Mouse (Mus musculus) embryonic fibroblast, embryonic 13.5 days (primary cell): ENCODE measurements around the gene Nubp2. TPM values are rescaled to one million over a fixed set of nuclear protein-coding genes. Genes with fewer than 3 reads are reported as not detected.

Experiments
- H3K27ac ChIP-seq: 2 replicates; pipeline ENCODE4 v1.5.1; 2012; ENCODE audit warnings: low read length, control low read depth, inconsistent platforms; ENCODE audit not compliant: insufficient read depth
- H3K4me1 ChIP-seq: 2 replicates; pipeline ENCODE4 v1.6.1; 2011; ENCODE audit warnings: low read length; ENCODE audit not compliant: control insufficient read depth, insufficient read depth
- H3K4me3 ChIP-seq: 2 replicates; pipeline ENCODE4 v1.5.1; 2011; ENCODE audit warnings: mild to moderate bottlenecking, control low read depth, low read length; ENCODE audit not compliant: insufficient read depth
- CTCF ChIP-seq: IDR thresholded peaks from 2 replicates; pipeline ENCODE4 v1.5.1; 2011; ENCODE audit warnings: mild to moderate bottlenecking, control low read depth, low read length, moderate library complexity, borderline replicate concordance; ENCODE audit not compliant: insufficient read depth
- POLR2A ChIP-seq: IDR thresholded peaks from 2 replicates; pipeline ENCODE4 v1.6.1; 2011; ENCODE audit warnings: low read depth, mild to moderate bottlenecking, control low read depth, low read length, moderate library complexity
- polyA plus RNA-seq: library from polyadenylated mRNA; stranded (reverse); fragments of >200 nt; gene quantifications from 2 replicates; pipeline ENCODE4 v1.2.4, GENCODE M21; 2011; ENCODE audit warnings: low read depth; ENCODE audit not compliant: missing spikeins, insufficient read length

Gene Nubp2
- polyA plus RNA-seq, 1 experiment = 22.2 TPM

DNA sequence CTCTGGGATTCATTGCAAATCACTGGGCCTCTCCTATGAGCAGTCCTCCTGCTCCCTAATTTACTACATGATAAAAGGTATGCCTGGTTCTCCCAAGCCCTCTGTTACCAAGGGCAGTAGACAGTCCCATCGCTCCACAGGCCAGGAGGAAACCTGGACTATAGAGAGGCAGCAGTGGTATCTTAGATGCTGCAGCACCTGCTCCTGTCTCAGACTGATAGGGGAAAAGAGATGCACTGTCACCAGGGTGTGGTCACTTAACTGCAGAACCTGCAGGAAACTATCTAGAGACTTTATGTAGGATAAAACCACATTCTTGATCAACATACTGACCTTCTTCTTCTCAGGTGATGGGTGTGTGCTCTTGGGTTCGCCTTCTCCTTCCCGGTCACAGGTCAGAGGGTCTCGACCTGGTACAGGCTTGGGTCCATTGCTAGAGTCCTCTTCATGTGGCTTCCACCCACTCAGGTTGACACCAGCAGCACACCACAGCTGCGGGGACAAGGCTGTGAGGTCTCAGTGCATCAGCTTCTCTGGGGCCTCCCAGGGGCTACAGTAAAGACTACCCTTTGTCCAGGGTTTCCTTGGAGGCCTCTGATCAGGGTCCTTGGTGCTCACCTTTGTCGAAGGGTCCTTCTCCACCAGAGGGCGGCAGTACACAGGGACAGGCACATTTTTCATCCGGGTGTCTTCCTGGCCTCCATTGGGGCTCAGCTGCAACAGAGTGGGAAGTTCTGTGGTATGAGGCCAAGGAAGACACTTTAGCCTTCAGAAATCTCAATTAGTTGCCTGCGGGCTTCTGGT lies 16.7 kb upstream of the Nubp2 start:
- Histone ChIP-seq H3K4me3 (no peak overlapping the region), H3K27ac (no peak overlapping the region), H3K4me1 (no peaks in the 10 kb centered on the region)
- TF ChIP-seq POLR2A (no peak), CTCF (peak; percentile 26; the same call in 1 of the 2 replicates)

DNA sequence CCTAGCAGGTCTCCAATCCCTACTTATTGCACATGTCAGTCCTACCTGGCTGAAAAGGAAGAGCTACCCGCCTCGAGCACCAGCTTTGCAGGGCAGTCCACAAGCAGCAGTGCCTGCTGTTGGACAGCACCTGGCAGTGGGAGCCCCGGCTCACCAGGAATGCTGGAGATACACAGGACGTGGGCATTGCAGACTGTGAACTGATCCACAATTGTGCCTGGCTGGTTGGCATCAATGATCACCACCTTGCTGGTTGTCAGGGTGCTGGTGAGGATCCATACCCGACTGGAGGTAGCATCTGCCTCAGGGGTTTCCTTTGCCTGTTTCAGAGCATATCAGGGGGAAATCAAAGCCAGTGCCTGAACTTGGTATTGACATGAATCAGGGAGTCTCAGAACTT lies 16.0 kb upstream of the Nubp2 start:
- TF ChIP-seq POLR2A (no peak), CTCF (no peak)
- Histone ChIP-seq H3K4me1 (peaks cover 2% of the 10 kb centered on the region), H3K4me3 (no peak overlapping the region), H3K27ac (no peak overlapping the region)

DNA sequence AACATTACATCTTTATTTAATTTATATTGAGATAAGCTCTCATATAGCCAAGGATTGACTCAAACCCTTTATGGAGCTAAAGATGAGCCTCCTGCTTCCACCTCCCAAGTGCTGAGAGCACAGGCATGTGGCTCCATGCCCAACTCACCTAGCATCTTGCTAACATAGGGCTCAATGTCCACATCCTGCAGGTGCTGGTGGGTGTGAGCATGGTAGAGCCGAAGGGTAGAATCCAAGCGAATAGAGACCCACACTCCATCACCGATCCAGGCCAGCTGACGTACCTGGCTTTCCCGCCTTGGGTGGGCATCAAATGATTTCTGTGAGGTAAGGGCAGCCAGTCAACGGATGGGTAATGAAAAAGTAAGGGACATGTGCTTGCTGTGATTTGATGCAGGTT lies 13.9 kb upstream of the Nubp2 start:
- Histone ChIP-seq H3K27ac (no peak overlapping the region), H3K4me3 (no peak overlapping the region), H3K4me1 (peaks cover 5% of the 10 kb centered on the region)
- TF ChIP-seq CTCF (no peak), POLR2A (no peak)

DNA sequence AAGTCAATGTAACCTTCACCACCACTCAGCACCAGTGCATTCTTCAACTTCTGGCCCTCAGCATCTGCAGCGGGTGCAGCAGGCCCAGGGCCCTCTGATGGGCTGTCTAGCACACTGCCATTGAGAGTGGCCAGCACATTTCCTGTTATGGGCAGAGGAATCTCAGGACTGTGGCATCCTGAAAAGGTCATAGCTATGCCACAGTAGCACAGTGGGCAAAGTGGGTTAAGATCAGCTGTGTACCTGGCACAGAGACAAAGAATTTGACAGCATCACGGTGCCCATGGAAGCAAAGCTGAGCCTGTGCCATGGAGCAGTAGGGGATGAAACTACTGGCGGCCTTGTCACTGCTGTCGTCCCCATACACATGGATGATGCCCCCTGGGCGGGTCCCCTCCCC lies 13.0 kb upstream of the Nubp2 start:
- Histone ChIP-seq H3K27ac (no peak overlapping the region), H3K4me3 (no peak overlapping the region), H3K4me1 (peaks cover 5% of the 10 kb centered on the region)
- TF ChIP-seq POLR2A (no peak), CTCF (no peak)

DNA sequence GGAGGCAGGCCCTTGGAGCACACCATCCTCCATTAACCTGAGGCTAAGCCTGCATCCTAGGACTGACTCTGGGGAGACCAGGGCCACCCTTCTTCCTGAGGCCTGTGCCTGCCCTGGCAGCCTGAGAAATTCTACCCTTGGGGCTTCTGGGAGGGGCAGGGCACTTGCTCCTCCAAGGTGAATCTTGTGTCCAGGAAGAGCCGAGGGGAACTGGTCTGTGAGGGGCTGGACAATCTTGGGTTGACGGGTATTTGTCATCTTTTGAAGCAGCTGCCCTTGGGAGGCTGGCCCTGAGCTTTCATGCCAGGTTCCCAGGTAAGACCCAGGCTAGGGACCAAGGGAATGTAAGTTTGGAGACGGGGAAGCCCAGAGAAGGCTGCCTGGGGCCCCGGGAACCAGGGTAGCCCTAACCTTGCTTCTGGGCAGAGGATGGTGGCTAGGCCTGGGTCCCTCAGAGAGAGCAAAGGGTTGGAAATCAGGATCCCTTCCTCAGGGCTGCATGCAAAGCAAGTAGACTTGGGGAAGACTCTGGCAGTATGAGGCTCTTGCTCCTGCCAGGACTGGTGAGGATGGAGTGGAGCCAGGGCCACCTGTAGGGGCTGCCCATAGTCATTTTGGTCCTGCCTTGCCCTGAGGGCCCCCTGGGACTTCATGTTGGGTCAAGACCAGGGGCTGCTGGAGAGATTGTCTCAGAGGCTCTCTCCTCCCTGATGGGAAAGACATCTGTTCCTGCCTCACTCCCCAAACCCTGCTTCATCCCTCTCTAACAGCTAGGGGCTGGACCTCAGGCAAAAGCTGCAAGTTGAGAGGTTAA lies 12.1 kb upstream of the Nubp2 start:
- no peak for TF ChIP-seq POLR2A
- TF ChIP-seq CTCF = no peak
- Histone ChIP-seq H3K4me3 (no peak overlapping the region), H3K27ac (no peak overlapping the region), H3K4me1 (peaks cover 5% of the 10 kb centered on the region)

DNA sequence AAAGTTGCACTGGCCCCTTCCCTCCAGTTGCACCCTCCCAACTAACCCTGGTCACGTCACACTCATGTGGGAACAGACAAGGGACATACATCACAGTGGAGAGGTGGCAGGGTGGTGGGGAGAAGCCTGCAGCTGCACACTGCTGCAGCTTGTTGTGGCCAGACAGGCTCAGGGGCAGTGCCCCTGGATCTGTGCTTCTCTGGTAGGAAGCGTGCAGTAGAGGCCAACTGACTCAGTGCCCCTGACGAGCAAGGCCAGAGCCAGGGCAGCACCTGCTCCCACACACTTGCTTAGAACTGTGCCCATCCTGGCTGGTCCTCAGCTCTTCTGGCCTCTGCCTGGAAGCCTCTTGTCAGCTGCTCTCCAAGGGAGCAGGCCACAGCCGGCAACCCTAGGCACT lies 11.5 kb upstream of the Nubp2 start:
- Histone ChIP-seq H3K4me3 (no peak overlapping the region), H3K27ac (no peak overlapping the region), H3K4me1 (peaks cover 5% of the 10 kb centered on the region)
- TF ChIP-seq POLR2A = no peak
- TF ChIP-seq CTCF = no peak

DNA sequence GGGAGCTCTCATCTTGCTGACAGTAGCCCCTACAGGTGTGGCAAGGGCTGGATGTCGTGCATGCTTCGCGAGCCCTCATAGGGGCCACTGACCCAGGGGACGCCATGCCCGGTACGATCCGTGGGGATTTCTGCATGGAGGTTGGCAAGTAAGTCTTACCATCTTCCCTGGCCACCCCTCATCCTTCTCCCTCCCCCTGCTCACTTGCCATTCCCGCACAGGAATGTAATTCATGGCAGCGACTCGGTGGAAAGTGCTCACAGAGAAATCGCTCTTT lies 10.8 kb upstream of the Nubp2 start:
- Histone ChIP-seq H3K4me3 (peak overlapping the region; percentile 83), H3K4me1 (peaks cover 5% of the 10 kb centered on the region), H3K27ac (no peak overlapping the region)
- TF ChIP-seq CTCF = no peak
- no peak for TF ChIP-seq POLR2A

DNA sequence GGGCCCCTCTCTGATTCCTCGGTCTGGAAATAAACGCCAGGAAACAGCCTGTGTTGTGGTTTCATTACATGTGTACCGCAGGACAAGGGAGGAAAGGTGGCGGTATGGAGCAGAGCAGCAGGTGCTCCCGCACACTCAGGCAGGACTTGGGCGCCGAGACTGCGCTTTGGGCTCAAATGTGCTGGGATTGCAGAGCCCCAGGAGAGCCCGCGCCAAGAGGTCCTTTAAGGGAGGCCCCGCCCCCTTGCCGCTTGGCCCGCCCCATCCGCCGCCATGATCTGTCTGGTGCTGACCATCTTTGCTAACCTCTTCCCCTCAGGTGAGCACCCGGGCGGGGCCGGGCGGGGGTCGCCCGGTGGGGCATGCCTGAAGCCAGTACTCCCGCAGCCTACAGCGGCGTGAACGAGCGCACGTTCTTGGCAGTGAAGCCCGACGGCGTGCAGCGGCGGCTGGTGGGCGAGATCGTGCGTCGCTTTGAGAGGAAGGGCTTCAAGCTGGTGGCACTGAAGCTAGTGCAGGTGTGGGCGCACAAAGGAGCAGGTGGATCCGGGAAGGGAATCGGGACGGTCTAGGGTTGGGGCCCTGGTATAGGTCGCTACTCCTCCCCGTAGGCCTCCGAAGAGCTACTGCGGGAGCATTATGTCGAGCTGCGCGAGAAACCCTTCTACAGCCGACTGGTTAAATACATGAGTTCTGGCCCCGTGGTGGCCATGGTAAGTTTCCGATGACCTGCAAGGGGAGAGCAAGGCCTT lies 10.3 kb upstream of the Nubp2 start, which contains the start of gene Nme3:
TSS of gene Nme3 (plus strand) at position 260 of the 752 bp plus-strand sequence.
- H3K4me3 ChIP-seq = peak within 1 kb of the TSS; percentile 83

DNA sequence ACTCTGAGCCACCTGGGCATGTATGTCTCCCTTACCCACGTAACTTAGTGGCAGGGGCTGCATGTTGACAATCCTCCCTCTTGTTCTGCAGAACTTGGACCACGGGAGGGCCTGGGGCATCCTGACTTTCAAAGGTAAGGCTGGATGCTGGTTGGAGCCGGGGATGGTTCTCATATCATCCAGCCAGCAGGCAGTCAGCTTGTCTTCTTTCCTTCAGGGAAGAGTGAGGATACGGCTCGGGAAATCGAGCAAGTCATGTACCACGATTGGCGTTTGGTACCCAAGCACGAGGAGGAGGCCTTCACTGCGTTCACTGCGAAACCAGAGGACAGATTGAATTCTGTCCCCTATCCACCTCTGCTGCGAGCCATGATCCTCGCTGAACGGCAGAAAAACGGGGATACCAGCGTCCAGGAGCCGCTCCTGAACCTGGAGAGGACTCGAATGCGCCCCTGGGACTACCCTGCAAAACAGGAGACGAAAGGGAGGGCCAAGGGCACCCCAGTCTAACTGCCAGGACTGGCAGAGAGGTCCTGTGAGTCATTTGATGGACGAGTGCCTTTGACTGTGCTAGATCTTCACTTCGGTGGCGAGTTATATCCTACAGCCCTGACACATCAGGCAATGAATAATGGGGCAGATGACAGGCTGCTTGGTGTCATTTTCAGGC lies 9.6 kb upstream of the Nubp2 start:
- H3K4me1 ChIP-seq = peaks cover 5% of the 10 kb centered on the region
- peak overlapping the region; percentile 51 for H3K27ac ChIP-seq
- TF ChIP-seq POLR2A (no peak), CTCF (no peak)
- H3K4me3 ChIP-seq = peak overlapping the region; percentile 83

More for the DNA sequence above, 10.3 kb upstream of the Nubp2 start, which contains the start of gene Nme3:
- Histone ChIP-seq H3K4me1 (peaks cover 5% of the 10 kb centered on the region), H3K27ac (peak within 1 kb of the TSS; percentile 51)
- TF ChIP-seq POLR2A (no peak), CTCF (peak; percentile 34; the same call in 1 of the 2 replicates)
